Mouse (Mus musculus): Measurements from ENCODE around the gene Prss1. TPM values are rescaled to one million over a fixed set of nuclear protein-coding genes. Genes with fewer than 3 reads are reported as not detected.

Gene Prss1
- polyA plus RNA-seq (2015; fragmentation: Nextera tagmentation; extraction: Ambion mirVana) = not detected in 2 replicates

DNA sequence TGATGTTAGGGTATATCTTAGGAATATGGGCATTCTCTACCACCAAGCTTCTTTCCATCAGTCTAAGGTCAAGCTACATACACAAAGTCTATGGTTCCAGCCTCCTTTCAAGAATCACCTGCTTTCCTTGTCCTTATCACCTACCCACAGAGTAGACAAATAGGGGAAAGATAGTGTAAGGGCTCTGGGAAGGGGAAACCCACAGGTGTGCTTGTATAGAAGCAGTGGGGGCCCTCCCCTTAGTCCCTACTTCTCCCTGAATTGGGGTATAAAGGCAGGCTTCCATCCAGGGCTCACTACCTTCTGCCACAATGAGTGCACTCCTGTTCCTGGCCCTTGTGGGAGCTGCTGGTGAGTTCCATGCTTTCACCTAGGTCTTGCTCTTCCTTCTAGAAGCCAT is at the start of gene Prss1:
Prss1 (plus strand) TSS at position 301 of the 400 bp plus-strand sequence.

DNA sequence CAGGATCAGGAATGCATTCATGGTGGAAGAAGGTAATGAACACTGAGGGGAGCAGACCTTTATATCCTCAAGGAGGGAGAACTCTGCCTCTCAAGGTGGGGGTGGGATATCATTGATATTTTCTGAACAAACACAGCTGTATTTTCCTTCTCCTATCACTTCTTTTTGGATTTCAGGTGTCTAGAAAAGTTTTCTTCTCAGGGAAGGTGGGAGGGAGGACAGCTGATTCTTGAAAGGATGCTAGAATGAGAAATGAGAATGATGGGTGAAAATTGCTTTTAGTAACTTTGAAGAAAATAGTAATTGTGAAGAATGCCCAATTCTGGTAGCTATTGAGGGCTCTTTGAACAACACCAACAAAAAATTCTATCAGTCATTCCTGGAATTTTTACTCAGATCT is 12.7 kb upstream of the Prss1 start, which contains the start of gene Gm10334:
Gm10334 (minus strand) TSS at position 101 of the 400 bp plus-strand sequence.

Other genes starting within 250 kb of the Prss1 start
- gene Try4, start 156.7 kb upstream of the Prss1 start, polyA plus RNA-seq (2015; fragmentation: Nextera tagmentation; extraction: Ambion mirVana) = not detected in 2 replicates
- gene Try5, start 142.1 kb upstream of the Prss1 start, polyA plus RNA-seq (2015; fragmentation: Nextera tagmentation; extraction: Ambion mirVana) = not detected in 2 replicates
- not detected in 2 replicates for gene Try10, start 104.8 kb upstream of the Prss1 start, polyA plus RNA-seq (2015; fragmentation: Nextera tagmentation; extraction: Ambion mirVana)
- gene Prss3, start 81.3 kb upstream of the Prss1 start, polyA plus RNA-seq (2015; fragmentation: Nextera tagmentation; extraction: Ambion mirVana) = not detected in 2 replicates
- not detected in 2 replicates for gene Gm5771, start 66.6 kb upstream of the Prss1 start, polyA plus RNA-seq (2015; fragmentation: Nextera tagmentation; extraction: Ambion mirVana)
- gene Gm10334, start 12.8 kb upstream of the Prss1 start, polyA plus RNA-seq (2015; fragmentation: Nextera tagmentation; extraction: Ambion mirVana) = not detected in 2 replicates
- not detected in 2 replicates for gene Prss2, start 62.9 kb downstream of the Prss1 start, polyA plus RNA-seq (2015; fragmentation: Nextera tagmentation; extraction: Ambion mirVana)
- 4.8 and 6.3 TPM in 2 replicates for gene Ephb6, start 146.6 kb downstream of the Prss1 start, polyA plus RNA-seq (2015; fragmentation: Nextera tagmentation; extraction: Ambion mirVana)
- 0.07 TPM in 1 of 2 replicates, not detected in the other for gene Trpv6, start 177.5 kb downstream of the Prss1 start, polyA plus RNA-seq (2015; fragmentation: Nextera tagmentation; extraction: Ambion mirVana)
- not detected in 2 replicates for gene Trpv5, start 221.8 kb downstream of the Prss1 start, polyA plus RNA-seq (2015; fragmentation: Nextera tagmentation; extraction: Ambion mirVana)
- not detected in 2 replicates for gene Llcfc1, start 225.5 kb downstream of the Prss1 start, polyA plus RNA-seq (2015; fragmentation: Nextera tagmentation; extraction: Ambion mirVana)
- 0.23 TPM in 1 of 2 replicates, not detected in the other for gene Kel, start 245.4 kb downstream of the Prss1 start, polyA plus RNA-seq (2015; fragmentation: Nextera tagmentation; extraction: Ambion mirVana)

All from skeletal muscle tissue, postnatal 0 days (tissue).